Mouse (Mus musculus) adrenal gland (tissue): ENCODE data around the gene Srd5a1.
"Not testable (repeated sequence)": the region's sequence is repeated elsewhere in the genome, so short reads cannot be mapped to it uniquely, and the experiment has no call there.

ENCODE experiments used
- intact Hi-C: fragments of 180-260 bp; cut with DNase I; formaldehyde crosslinking; loops from one replicate; pipeline ENCODE4 v1.15.1; 2025
- long read RNA-seq, 2 experiments: library from polyadenylated mRNA; unstranded; transcript quantifications; one replicate each; pipeline ENCODE4 v2.0.0; 2020; ENCODE audit warnings: borderline replicate concordance in 1 of 2; ENCODE audit not compliant: insufficient replicate concordance in 1 of 2

Gene Srd5a1
- long read RNA-seq, experiment 1, transcript Srd5a1-202 (5 exons, 2,644 nt): major isoform, 13 of 25 reads
- long read RNA-seq, experiment 1, partial matches to known transcripts: 11 of 25 reads
- long read RNA-seq, experiment 1, other reads (novel, unspliced or antisense): 1 of 25 reads
- long read RNA-seq, experiment 2, transcript Srd5a1-202 (5 exons, 2,644 nt): major isoform, 13 of 15 reads
- long read RNA-seq, experiment 2, partial matches to known transcripts: 0 of 15 reads
- long read RNA-seq, experiment 2, other reads (novel, unspliced or antisense): 2 of 15 reads

- intact Hi-C loops: no loop called here
These were observed at the start of gene Srd5a1 for GRCm38 (mm10) chr13:69611398-69612174. TSS of gene Srd5a1 (minus strand) at chr13:69611442.

GRCm38 (mm10) chr13:69654508-69654907 is 43.3 kb upstream of the Srd5a1 start:
- intact Hi-C loops: no loop called here

GRCm38 (mm10) chr13:69646481-69646880 is 35.2 kb upstream of the Srd5a1 start:
- intact Hi-C loops: loop anchor here (5.0 kb wide), 1 partner anchor 269 kb away; no protein-coding TSS in a partner anchor

GRCm38 (mm10) chr13:69645694-69646423 is 34.6 kb upstream of the Srd5a1 start:
- intact Hi-C loops: loop anchor here (5.0 kb wide), 1 partner anchor 269 kb away; no protein-coding TSS in a partner anchor

GRCm38 (mm10) chr13:69644427-69645166 is 33.4 kb upstream of the Srd5a1 start:
- intact Hi-C loops: loop anchor here (5.0 kb wide), 1 partner anchor 267 kb away; no protein-coding TSS in a partner anchor

- intact Hi-C loops: no loop called here
These were observed 32.7 kb upstream of the Srd5a1 start for GRCm38 (mm10) chr13:69643937-69644336.

GRCm38 (mm10) chr13:69642656-69643216 is 31.5 kb upstream of the Srd5a1 start:
- intact Hi-C loops: no loop called here

GRCm38 (mm10) chr13:69641017-69641416 is 29.8 kb upstream of the Srd5a1 start:
- intact Hi-C loops: no loop called here

- intact Hi-C loops: no loop called here
These were observed 29.3 kb upstream of the Srd5a1 start for GRCm38 (mm10) chr13:69640541-69640940.

- intact Hi-C loops: no loop called here
These were observed 28.9 kb upstream of the Srd5a1 start for GRCm38 (mm10) chr13:69640126-69640525.

- intact Hi-C loops: no loop called here
These were observed 28.0 kb upstream of the Srd5a1 start for GRCm38 (mm10) chr13:69639251-69639650.

GRCm38 (mm10) chr13:69638108-69638626 is 26.9 kb upstream of the Srd5a1 start:
- intact Hi-C loops: no loop called here

GRCm38 (mm10) chr13:69637657-69638056 is 26.4 kb upstream of the Srd5a1 start:
- intact Hi-C loops: no loop called here

- intact Hi-C loops: no loop called here
These were observed 25.6 kb upstream of the Srd5a1 start for GRCm38 (mm10) chr13:69636816-69637215.

- intact Hi-C loops: no loop called here
These were observed 25.1 kb upstream of the Srd5a1 start for GRCm38 (mm10) chr13:69636375-69636774.

GRCm38 (mm10) chr13:69635836-69636235 is 24.6 kb upstream of the Srd5a1 start:
- intact Hi-C loops: not testable (repeated sequence)

- intact Hi-C loops: no loop called here
These were observed 22.7 kb upstream of the Srd5a1 start for GRCm38 (mm10) chr13:69633988-69634387.

GRCm38 (mm10) chr13:69633551-69633950 is 22.3 kb upstream of the Srd5a1 start:
- intact Hi-C loops: no loop called here

GRCm38 (mm10) chr13:69631659-69632058 is 20.4 kb upstream of the Srd5a1 start:
- intact Hi-C loops: no loop called here

- intact Hi-C loops: no loop called here
These were observed 19.9 kb upstream of the Srd5a1 start for GRCm38 (mm10) chr13:69631111-69631510.
